Mouse (Mus musculus) limb, embryonic 13.5 days (tissue): ENCODE data around the gene Mei1. TPM values are rescaled to one million over a fixed set of nuclear protein-coding genes. Genes with fewer than 3 reads are reported as not detected.

Experiments used
- ATAC-seq: fragments of 200-750 bp; cut with Nextera tagmentation; 2 replicates; pipeline ENCODE4 v1.8.0; 2017; ENCODE audit warnings: low read depth, moderate number of reproducible peaks, moderate TSS enrichment; ENCODE audit not compliant: low FRiP score
- H3K27ac ChIP-seq: fragments of 300-500 bp; sonication (generic); 2 replicates; pipeline ENCODE4 v1.5.1; 2015; ENCODE audit warnings: inconsistent platforms, mild to moderate bottlenecking, moderate library complexity
- H3K27me3 ChIP-seq: fragments of 300-500 bp; sonication (generic); 2 replicates; pipeline ENCODE4 v1.6.1; 2015; ENCODE audit warnings: mild to moderate bottlenecking, inconsistent platforms
- H3K36me3 ChIP-seq: fragments of 300-500 bp; sonication (generic); 2 replicates; pipeline ENCODE4 v1.6.1; 2015; ENCODE audit warnings: inconsistent platforms, mild to moderate bottlenecking, moderate library complexity
- H3K4me1 ChIP-seq: fragments of 300-500 bp; sonication (generic); 2 replicates; pipeline ENCODE4 v1.6.1; 2015; ENCODE audit warnings: inconsistent platforms
- H3K4me2 ChIP-seq: fragments of 300-500 bp; sonication (generic); replicated peaks from 2 replicates; pipeline ENCODE4 v1.6.1; 2015; ENCODE audit warnings: inconsistent platforms, mild to moderate bottlenecking, moderate library complexity
- H3K4me3 ChIP-seq: fragments of 300-500 bp; sonication (generic); 2 replicates; pipeline ENCODE4 v1.5.1; 2015; ENCODE audit warnings: moderate library complexity, mild to moderate bottlenecking, inconsistent platforms
- H3K9ac ChIP-seq: fragments of 300-500 bp; sonication (generic); 2 replicates; pipeline ENCODE4 v1.6.1; 2015; ENCODE audit warnings: mild to moderate bottlenecking, inconsistent platforms
- H3K9me3 ChIP-seq: fragments of 300-500 bp; sonication (generic); 2 replicates; pipeline ENCODE4 v1.6.1; 2016; ENCODE audit warnings: inconsistent platforms
- WGBS: fragments of 180-500 bp; shearing (Covaris S2); methylation state at CpG from one replicate; pipeline ENCODE4 v1.1.7; 2015; 5-methylcytosine and 5-hydroxymethylcytosine counted together
- polyA plus RNA-seq: library from polyadenylated mRNA; unstranded; fragments of >200 nt; fragmentation: Nextera tagmentation; extraction: Ambion mirVana; gene quantifications from 2 replicates; pipeline ENCODE4 v1.2.1, GENCODE M21; 2015

The Mei1 gene
- polyA plus RNA-seq, 1 experiment from 2014 or later, result 0.17 TPM

DNA sequence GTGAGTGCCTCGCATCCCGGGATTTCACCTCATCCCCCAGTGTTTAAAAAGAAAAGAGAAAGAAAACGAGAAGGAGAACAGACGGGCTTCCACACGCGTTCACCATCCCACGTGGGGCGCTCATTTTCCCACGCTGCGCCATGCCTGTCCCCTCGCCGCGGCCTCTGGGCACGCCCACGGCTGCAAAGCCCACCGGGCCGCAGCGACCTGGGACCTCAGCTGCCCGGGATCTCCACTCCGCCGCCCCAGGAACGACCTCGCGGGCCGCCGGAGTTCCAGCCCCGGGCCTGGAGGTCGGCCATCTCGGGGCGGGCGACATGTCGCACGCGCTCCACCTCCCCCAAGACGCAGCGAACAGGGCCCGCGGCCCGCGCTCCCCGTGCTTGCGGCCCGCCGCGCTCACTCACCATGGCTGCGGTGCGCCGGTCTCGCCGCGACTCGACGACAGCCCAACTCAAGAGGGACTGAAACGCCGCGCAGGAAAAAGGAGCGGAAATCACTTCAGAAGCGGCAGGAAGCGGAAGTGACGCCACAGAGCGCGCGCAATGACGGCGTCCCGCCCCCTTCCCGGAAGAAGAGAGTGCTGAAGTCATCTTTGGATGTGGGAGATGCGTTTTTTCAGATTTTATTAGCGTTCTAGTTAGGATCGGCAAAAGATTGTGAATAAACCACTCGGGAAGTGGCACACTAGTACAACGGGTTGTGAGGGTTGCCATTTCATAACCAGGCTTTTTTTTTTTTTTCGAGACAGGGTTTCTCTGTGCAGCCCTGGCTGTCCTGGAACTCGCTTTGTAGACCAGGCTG lies 22.5 kb upstream of the Mei1 start, which contains the start of gene Snu13:
Snu13 (minus strand) TSS at position 519 of the 804 bp plus-strand sequence.
- Histone ChIP-seq H3K4me3 (peak within 1 kb of the TSS; percentile 71), H3K4me1 (peaks cover 16% of the 10 kb centered on the region), H3K9ac (peak within 1 kb of the TSS; percentile 88), H3K27ac (peak within 1 kb of the TSS; percentile 80), H3K27me3 (no peaks in the 10 kb centered on the region), H3K4me2 (peak within 1 kb of the TSS; percentile 86), H3K9me3 (no peaks in the 10 kb centered on the region), H3K36me3 (peaks cover 16% of the 10 kb centered on the region)
- WGBS, result under 1% methylated on average over 74 of the region's 74 CpGs
- peak; percentile 89; the same call in 1 of the 2 replicates for ATAC-seq

DNA sequence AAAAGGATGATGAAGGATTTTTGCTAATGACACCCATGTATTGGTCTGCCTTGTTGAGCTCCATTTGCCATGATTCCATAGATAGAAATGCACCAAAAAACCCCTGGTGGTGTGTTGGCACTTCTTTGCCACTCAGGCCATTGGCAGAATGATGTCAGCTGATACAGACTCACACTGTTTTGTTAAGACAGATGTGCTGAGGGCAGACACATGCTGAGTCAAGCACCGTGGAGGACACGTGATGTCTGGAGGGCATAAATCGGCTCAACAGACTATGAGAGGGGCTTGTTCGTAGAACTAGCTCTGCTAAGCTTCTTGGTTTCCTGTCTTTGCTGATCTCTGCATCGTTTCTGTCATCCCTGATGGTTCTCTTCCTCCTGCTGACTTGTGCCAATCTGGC lies 17.3 kb upstream of the Mei1 start:
- H3K9me3 ChIP-seq, result no peaks in the 10 kb centered on the region
- no peaks in the 10 kb centered on the region for H3K36me3 ChIP-seq
- no peak for ATAC-seq
- 0 out of 2 replicates have a peak, but pooled peaks cover 3% of the 10 kb centered on the region for H3K4me1 ChIP-seq
- no peak overlapping the region for H3K9ac ChIP-seq
- 55% methylated on average over 5 of the region's 5 CpGs for WGBS
- H3K27ac ChIP-seq, result no peak overlapping the region
- H3K4me2 ChIP-seq, result no peak overlapping the region
- no peaks in the 10 kb centered on the region for H3K27me3 ChIP-seq
- no peak overlapping the region for H3K4me3 ChIP-seq

DNA sequence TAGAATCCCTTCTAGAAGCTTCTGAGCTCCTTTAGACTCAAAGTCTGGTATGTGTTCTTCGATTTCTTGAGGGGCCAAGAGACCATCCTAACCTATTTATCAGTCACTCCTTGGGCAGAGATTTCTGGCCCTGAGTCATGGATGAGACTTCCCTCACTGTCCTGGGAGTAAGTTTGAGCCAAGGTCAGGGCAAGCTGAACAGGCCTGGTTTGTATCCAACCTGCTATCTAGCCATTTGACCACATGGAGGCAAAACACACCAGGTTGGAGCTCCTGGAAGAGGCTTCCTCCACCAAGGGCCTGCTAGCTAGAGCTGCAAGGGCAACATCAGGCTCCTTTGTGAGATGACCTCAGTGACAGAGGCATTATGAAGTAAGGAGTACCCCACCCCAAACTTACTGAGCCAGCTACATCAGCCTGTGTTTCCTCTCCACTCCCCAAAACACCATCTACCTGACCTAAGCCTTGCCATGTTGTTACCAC lies 11.0 kb upstream of the Mei1 start, which contains the start of gene 4930407I10Rik:
4930407I10Rik (plus strand) TSS at position 433 of the 483 bp plus-strand sequence.
- H3K4me1 ChIP-seq, result peaks cover 7% of the 10 kb centered on the region
- H3K4me2 ChIP-seq, result no peak within 1 kb of the TSS
- peaks cover 15% of the 10 kb centered on the region for H3K27me3 ChIP-seq
- no peaks in the 10 kb centered on the region for H3K36me3 ChIP-seq
- WGBS, result 61% methylated on average over 1 of the region's 1 CpGs
- no peak for ATAC-seq
- no peak within 1 kb of the TSS for H3K9ac ChIP-seq
- H3K4me3 ChIP-seq, result no peak within 1 kb of the TSS
- H3K9me3 ChIP-seq, result no peaks in the 10 kb centered on the region
- no peak within 1 kb of the TSS for H3K27ac ChIP-seq

DNA sequence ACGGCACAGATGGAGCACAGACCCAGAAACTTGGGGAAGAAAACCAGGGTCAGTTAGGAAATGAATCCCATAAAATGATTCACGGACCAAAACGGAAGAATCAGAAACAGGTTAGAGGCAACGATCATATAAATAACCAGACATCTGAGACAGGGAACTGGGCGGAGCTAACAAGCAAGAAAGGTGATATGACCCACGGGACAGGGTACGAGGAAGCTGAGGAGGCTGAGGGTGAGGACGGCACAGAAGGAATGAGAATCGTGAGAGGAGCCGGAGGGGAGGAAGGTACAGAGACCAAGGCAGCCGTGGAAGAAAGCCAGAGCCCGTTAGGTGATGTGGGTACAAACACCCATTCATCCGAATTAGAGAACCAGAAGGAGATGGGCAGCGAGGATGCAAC lies 5.9 kb upstream of the Mei1 start:
- Histone ChIP-seq H3K4me1 (peaks cover 12% of the 10 kb centered on the region), H3K9me3 (no peaks in the 10 kb centered on the region), H3K4me2 (peak overlapping the region; percentile 41), H3K36me3 (no peaks in the 10 kb centered on the region), H3K4me3 (0 out of 2 replicates have a peak overlapping the region, but pooled peaks have one; percentile 7), H3K27ac (peak overlapping the region; percentile 1; the same call in 1 of the 2 replicates), H3K9ac (peak overlapping the region; percentile 48), H3K27me3 (peaks cover 49% of the 10 kb centered on the region)
- ATAC-seq, result no peak
- 34% methylated on average over 14 of the region's 14 CpGs for WGBS

DNA sequence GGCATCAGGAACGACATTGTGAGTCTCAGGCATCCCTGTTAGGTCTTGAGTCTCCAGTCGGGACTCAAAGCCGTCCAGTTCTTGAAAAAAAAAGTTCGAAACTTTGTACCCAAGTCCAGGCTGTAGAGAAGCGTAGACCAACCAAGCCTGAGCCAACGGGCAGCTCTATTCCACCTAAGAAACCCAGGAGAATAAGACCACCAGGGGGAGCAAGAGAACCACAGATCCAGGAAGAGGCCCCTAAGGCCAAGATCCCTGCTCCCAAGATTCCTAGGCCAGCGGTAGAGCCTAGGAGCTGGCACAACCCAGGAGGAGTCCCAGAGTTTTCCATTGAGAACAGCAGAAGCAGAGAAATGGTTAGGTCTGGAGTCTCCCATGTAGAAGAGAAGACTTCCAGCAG lies 4.3 kb upstream of the Mei1 start:
- Histone ChIP-seq H3K4me3 (no peak overlapping the region), H3K4me1 (peaks cover 16% of the 10 kb centered on the region), H3K4me2 (no peak overlapping the region; the same call in 1 of the 2 replicates), H3K27ac (no peak overlapping the region), H3K9ac (no peak overlapping the region), H3K27me3 (peaks cover 65% of the 10 kb centered on the region), H3K9me3 (0 out of 2 replicates have a peak, but pooled peaks cover 7% of the 10 kb centered on the region), H3K36me3 (no peaks in the 10 kb centered on the region)
- no peak for ATAC-seq
- 14% methylated on average over 7 of the region's 7 CpGs for WGBS

DNA sequence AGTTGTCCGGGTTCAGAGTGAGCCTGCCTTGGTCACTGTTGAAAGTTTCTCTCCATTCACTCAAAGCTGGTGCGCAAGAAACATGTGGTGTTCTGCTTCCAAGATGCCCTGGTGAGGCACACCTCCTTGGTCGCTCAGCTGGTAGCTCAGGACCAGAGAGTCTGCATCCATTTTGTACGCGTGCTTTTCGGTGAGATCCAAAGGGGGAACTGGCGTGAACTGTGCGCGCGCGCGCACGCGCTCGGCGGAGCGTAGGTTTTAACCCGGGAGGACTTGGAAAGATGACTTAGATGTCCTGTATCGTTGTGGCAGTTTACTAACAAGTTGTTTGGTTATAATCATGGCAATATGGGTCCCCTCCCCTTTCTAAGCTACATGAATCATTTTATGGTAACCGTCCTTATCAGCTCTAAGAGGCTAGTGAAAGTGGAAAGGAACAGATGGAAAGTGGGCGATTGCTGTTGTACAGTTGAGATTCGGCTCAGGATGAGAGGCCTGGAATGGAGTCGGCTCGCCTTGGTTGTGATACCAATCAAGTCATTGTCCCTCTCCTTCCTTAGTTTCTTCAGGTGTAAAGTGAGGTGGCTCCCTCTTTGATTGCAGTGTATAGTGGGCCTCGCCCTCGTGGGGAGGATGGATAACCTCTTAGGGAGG lies 2.1 kb downstream of the Mei1 start:
- H3K9ac ChIP-seq, result no peak overlapping the region
- H3K36me3 ChIP-seq, result no peaks in the 10 kb centered on the region
- no peak overlapping the region for H3K4me2 ChIP-seq
- H3K4me3 ChIP-seq, result no peak overlapping the region
- H3K27me3 ChIP-seq, result peaks cover 55% of the 10 kb centered on the region
- 0 out of 2 replicates have a peak, but pooled peaks cover 7% of the 10 kb centered on the region for H3K9me3 ChIP-seq
- ATAC-seq, result no peak
- WGBS, result 89% methylated on average over 26 of the region's 26 CpGs
- H3K4me1 ChIP-seq, result peaks cover 5% of the 10 kb centered on the region; the same call in 1 of the 2 replicates
- no peak overlapping the region for H3K27ac ChIP-seq

DNA sequence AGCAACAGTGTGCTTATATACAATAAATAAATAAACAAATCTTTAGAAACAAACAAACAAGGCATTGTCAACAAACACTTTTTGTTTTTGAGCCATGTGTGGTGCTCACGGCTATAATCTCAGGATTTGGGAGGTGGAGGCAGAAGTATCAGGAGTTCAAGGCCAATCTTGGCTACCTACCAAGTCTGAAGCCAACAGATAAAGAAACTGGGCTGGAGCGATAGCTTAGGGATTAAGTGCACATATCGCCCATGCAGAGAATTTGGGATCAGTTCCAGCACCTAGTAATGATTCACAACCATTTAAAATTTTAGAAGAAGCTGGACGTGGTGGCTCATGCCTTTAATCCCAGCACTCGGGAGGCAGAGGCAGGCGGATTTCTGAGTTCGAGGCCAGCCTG lies 3.7 kb downstream of the Mei1 start:
- ATAC-seq, result no peak
- no peak overlapping the region for H3K4me2 ChIP-seq
- peaks cover 45% of the 10 kb centered on the region for H3K27me3 ChIP-seq
- no peak overlapping the region for H3K27ac ChIP-seq
- no peak overlapping the region for H3K9ac ChIP-seq
- WGBS, result 89% methylated on average over 7 of the region's 7 CpGs
- H3K4me3 ChIP-seq, result no peak overlapping the region
- H3K36me3 ChIP-seq, result no peaks in the 10 kb centered on the region
- peaks cover 5% of the 10 kb centered on the region; the same call in 1 of the 2 replicates for H3K4me1 ChIP-seq
- 0 out of 2 replicates have a peak, but pooled peaks cover 7% of the 10 kb centered on the region for H3K9me3 ChIP-seq

DNA sequence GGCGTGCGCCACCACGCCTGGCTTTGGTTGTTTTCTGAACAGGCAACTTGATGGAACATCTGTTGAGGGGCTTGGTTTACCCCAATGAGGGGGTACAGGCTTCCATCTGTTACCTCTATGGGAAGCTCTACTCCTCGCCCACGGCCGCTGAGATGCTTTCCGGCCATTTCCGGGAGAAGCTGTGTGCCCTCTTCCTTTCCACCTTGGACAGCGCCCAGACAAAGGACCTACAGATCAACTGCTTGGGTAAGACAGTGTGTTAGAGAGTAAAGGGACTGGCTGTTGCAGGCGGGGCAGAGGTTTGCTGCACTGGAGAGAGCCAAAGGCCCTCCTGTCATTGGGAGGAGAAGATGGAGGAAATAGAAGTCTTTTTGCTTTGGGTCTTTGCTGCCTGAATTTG lies 10.1 kb downstream of the Mei1 start:
- ATAC-seq, result no peak
- H3K27ac ChIP-seq, result no peak overlapping the region
- no peak overlapping the region for H3K4me3 ChIP-seq
- H3K4me2 ChIP-seq, result no peak overlapping the region
- no peaks in the 10 kb centered on the region for H3K4me1 ChIP-seq
- 53% methylated on average over 10 of the region's 10 CpGs for WGBS
- H3K36me3 ChIP-seq, result no peaks in the 10 kb centered on the region
- no peak overlapping the region for H3K9ac ChIP-seq
- no peaks in the 10 kb centered on the region for H3K27me3 ChIP-seq
- H3K9me3 ChIP-seq, result no peaks in the 10 kb centered on the region

DNA sequence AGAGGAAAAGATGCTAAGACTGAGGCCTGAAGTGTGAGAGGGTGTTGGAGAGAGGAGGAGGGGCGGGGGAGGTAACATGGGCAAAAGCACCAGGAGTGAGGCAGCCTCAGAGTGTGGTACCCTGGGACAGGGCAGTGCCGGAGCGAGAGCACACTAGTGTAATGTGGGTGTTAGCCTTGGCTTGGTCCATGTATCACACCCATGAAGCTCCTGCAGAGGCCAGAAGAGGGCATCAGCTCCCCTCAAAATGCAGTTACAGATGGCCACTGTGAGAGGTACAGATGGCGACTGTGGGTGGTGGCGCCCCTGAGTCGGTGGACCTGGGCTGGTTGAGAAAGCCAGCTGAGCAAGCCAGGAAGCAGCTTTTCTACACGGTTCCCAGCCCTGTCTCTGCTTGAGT lies 11.4 kb downstream of the Mei1 start:
- Histone ChIP-seq H3K9me3 (no peaks in the 10 kb centered on the region), H3K27me3 (no peaks in the 10 kb centered on the region), H3K4me2 (no peak overlapping the region), H3K27ac (no peak overlapping the region), H3K9ac (no peak overlapping the region), H3K4me3 (no peak overlapping the region), H3K4me1 (no peaks in the 10 kb centered on the region), H3K36me3 (no peaks in the 10 kb centered on the region)
- WGBS, result 30% methylated on average over 7 of the region's 7 CpGs
- ATAC-seq, result no peak

DNA sequence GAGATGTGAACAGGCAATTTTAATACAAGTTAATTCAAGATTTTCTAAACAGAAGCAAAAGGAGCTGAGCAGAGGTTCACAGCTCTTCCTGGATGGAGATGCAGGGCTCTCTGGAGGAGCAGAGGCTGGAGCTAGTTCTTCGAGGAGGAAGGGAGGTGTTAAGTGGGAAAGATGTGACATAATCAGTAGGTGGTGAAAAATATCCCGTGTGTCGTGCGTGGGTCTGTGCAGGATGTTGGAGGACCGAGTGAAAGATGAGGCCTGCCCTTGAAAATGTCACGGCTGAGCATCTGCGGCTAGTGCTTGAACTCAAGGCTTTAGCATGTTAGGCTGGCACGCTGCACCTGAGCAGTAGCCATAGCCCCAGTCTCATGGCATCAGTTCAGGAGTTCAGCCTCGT lies 15.8 kb downstream of the Mei1 start:
- Histone ChIP-seq H3K4me1 (no peaks in the 10 kb centered on the region), H3K27ac (no peak overlapping the region), H3K9me3 (no peaks in the 10 kb centered on the region), H3K9ac (no peak overlapping the region), H3K27me3 (peaks cover 10% of the 10 kb centered on the region), H3K36me3 (no peaks in the 10 kb centered on the region), H3K4me2 (no peak overlapping the region), H3K4me3 (no peak overlapping the region)
- ATAC-seq, result no peak
- 77% methylated on average over 9 of the region's 9 CpGs for WGBS

DNA sequence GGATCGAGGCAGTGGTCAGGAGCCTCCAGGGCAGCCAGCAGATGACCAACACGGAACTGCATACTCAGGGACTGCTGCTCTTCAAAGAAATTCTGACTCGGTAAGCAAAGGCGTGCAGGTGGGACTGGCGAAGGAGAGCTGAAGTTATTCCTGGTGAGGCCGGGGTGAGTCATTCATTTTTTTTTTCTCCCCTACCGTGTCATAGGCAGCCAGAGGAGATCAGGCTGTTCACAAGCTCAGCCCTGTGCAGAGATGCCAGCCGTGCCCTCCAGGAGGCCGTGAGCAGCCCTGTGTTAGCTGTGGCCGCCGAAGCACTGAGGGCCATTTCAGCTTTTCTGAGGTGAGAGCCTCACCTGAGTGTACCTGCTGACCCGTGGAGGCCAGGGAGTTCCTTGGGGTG lies 16.3 kb downstream of the Mei1 start:
- Histone ChIP-seq H3K4me2 (no peak overlapping the region), H3K4me3 (no peak overlapping the region), H3K36me3 (no peaks in the 10 kb centered on the region), H3K27me3 (peaks cover 10% of the 10 kb centered on the region), H3K4me1 (no peaks in the 10 kb centered on the region), H3K9ac (no peak overlapping the region), H3K27ac (no peak overlapping the region), H3K9me3 (no peaks in the 10 kb centered on the region)
- ATAC-seq, result no peak
- 83% methylated on average over 12 of the region's 12 CpGs for WGBS

DNA sequence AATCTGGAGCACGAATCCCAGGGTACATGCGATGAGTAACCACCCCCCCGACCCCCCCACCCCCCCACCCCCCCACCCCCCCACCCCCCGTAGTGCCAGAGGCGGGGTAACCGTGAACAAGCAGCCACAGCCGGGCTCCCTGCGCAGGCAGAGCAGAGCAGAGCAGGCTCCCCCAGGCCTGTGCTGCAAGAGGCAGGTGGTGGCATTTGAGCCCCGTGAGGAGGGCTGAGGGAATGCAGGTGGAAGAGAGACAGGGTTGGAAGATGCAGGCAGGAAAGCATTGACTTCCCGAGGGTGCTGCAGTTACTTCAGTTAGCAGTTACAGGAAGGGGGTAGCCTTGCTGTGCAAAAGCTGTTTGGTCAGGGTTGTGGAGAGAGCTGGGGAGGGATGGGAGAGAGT lies 17.5 kb downstream of the Mei1 start:
- no peak overlapping the region for H3K9ac ChIP-seq
- H3K27me3 ChIP-seq, result peaks cover 10% of the 10 kb centered on the region
- no peak overlapping the region for H3K4me2 ChIP-seq
- no peaks in the 10 kb centered on the region for H3K36me3 ChIP-seq
- 7% methylated on average over 10 of the region's 10 CpGs for WGBS
- H3K4me3 ChIP-seq, result no peak overlapping the region
- no peak overlapping the region for H3K27ac ChIP-seq
- no peaks in the 10 kb centered on the region for H3K9me3 ChIP-seq
- no peak for ATAC-seq
- H3K4me1 ChIP-seq, result no peaks in the 10 kb centered on the region
